Mouse (Mus musculus) spleen, adult 12 weeks (tissue): Measurements from ENCODE around the gene Rps2.
"Not testable (repeated sequence)": the region's sequence is repeated elsewhere in the genome, so short reads cannot be mapped to it uniquely, and the experiment has no call there.

Experiments used
- DNase-seq: peaks from one replicate; pipeline ENCODE4 v3.0.0; 2022; ENCODE audit warnings: low spot score

The Rps2 gene

GRCm38 (mm10) chr17:24705821-24706220 lies 12.1 kb upstream of the Rps2 start:
- DNase-seq = no peak

- DNase-seq = peak; percentile 88
These were observed 10.7 kb upstream of the Rps2 start, which contains the start of gene Tbl3 for GRCm38 (mm10) chr17:24706982-24707800. Gene Tbl3 (minus strand): TSS chr17:24707660.

DNA sequence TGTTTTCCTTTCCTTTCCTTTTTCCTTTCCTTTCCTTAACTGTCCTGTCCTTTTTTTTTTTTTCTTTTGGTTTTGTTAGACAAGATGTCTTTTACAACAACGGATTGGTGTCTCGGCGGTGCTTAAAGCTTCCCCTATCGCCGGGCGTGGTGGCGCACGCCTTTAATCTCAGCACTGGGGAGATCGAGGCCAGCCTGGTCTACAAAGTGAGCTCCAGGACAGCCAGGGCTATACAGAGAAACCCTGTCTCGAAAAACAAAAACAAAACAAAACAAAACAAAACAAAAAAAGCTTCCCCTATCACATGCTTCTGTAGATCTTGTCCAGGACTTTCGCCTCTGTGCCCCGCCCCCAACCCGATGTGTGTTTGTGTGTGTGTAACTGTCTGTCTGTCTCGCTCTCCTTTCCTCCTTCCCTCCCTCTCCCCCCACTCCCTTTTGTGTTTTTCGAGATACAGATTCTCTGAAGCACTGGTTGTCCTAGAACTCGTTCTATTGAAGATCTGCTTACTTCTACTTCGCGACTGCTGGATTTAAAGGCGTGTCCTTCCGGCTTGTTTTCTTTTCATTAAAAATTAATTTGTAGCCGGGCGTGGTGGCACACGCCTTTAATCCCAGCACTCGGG lies 10.0 kb upstream of the Rps2 start:
- DNase-seq = no peak

- no peak for DNase-seq
These were observed 9.3 kb upstream of the Rps2 start for GRCm38 (mm10) chr17:24708646-24709045.

- no peak for DNase-seq
These were observed 2.4 kb upstream of the Rps2 start for GRCm38 (mm10) chr17:24715556-24715955.

DNA sequence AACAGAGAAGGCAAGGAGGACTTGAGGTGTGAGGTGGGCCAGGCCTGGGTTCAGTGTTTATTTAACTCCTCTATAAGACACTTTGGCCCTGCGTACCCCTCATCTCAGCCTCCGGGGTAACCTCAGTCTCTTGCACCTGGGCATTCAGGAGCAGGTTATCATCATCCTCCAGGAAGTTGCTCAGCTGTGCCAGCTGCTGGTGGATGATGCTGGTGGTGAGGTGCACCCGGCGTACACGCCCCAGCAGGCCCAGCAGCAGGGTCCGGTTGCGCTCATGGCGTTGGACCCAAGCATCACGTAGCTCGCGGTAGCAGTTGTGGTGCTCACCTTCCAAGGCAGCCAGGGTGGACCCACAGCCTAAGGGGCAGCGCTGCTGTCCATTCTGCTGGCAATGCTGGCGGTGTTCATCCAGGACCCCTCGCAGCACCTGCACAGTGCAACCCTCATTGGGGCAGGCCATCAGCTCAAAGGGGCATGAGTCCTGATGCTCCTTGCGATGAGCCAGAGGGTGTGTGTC lies 1.7 kb upstream of the Rps2 start:
- DNase-seq = no peak

DNA sequence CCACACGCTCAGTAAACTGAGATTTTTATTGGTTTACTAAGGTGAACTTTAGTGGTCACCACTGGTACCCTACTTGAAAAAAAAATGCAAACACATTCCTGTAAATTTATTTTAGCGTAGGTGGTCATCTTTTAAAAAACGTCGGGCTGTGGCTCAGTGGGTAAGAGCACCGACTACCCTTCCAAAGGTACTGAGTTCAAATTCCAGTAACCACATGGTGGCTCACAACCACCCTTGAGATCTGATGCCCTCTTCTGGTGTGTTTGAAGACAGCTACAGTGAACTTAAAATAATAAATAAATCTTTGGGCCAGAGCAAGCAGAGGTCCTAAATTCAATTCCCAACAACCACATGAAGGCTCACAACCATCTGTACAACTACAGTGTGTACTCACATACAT lies 1.0 kb downstream of the Rps2 start:
- DNase-seq = not testable (repeated sequence)

GRCm38 (mm10) chr17:24719494-24720222 lies 1.7 kb downstream of the Rps2 start:
- DNase-seq = peak; percentile 92

- not testable (repeated sequence) for DNase-seq
These were observed 2.7 kb downstream of the Rps2 start for GRCm38 (mm10) chr17:24720616-24721015.

- DNase-seq = not testable (repeated sequence)
These were observed 3.6 kb downstream of the Rps2 start for GRCm38 (mm10) chr17:24721383-24721955.

DNA sequence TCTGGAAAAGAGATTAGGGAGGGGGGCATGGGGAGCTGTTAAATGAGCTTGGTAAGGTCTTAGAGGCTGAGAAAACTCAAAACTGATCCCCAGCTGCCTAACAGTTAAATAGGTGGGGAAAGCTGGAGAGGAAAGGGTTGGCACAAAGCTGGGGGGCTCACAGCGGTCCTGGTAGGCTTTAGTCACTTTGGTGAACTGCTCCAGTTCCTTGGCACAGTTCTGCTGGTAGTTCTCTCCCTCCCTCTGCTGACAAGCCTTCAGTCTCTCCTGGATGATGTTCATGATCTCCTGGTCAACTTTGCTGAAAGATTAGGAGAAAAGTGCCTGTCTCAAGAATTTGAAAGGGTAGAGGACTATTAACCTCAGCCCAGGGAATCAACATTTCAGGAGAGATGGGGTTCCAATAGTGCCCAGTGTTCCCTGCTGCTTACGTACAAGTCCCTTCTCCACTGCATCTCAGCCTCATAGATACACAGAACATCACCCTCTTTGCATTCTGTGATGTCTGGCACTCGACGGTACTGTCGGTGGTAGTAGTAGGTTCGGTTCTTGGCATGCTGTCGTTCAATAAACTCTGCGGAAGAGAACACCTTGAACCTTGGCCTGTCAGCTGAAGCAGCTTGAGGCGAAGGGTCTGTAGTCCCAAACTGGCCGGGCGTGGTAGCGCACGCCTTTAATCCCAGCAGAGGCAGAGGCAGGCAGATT lies 4.5 kb downstream of the Rps2 start:
- DNase-seq = no peak

- no peak for DNase-seq
These were observed 5.4 kb downstream of the Rps2 start for GRCm38 (mm10) chr17:24723122-24723880.

- DNase-seq = no peak
These were observed 5.9 kb downstream of the Rps2 start for GRCm38 (mm10) chr17:24723881-24724180.

DNA sequence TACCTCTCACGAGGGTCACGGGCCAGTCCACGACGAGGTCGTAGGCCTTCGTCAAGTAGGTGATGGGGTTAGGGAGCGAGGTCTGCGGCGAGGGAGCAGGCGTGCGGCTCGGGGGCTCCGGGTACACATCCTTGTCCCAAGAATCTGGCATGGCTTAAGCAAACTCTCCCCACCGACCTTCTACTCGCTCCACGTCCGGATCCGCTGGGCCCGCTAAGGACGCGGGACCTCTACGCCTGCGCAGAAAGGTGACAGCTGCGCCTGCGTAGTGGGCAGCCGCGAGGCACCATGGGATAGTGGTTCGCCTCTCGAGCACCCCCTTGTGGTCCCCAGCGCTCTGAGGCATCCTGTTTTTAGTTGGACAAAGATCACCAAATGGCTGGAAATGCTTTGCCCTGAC lies 6.3 kb downstream of the Rps2 start, which contains the start of gene Ndufb10:
Gene Ndufb10 (minus strand): TSS at position 295 of the 400 bp plus-strand sequence.
- peak; percentile 93 for DNase-seq

DNA sequence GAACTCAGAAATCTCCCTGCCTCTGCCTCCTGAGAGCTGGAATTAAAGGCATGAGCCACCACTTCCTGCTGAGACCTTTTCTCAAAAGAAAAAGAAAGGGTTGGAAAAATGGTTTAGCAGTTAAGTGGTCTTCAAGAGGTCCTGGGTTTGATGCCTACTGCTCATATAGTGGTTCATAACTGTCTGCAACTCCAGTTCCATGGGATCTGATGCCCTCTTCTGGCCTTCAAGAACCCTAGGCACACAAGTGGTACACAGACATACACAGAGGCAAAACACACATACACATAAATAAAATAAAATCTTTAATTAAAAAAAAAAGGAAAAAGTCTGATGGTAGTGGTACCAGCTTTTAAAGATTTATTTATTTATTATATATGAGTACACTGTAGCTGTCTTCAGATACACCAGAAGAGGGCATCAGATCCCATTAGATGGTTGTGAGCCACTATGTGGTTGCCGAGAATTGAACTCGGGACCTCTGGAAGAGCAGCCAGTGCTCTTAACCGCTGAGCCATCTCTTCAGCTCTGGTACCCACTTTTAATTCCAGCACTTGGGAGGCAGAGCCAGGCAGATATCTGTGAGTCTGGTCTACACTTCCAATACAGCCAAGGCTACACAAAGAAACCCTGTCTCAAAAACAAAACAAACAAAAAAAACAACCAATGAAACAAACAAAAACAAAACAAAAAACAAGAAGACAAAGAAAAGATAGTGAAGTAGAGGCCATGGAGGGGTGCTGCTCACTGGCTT lies 7.9 kb downstream of the Rps2 start:
- DNase-seq = no peak

DNA sequence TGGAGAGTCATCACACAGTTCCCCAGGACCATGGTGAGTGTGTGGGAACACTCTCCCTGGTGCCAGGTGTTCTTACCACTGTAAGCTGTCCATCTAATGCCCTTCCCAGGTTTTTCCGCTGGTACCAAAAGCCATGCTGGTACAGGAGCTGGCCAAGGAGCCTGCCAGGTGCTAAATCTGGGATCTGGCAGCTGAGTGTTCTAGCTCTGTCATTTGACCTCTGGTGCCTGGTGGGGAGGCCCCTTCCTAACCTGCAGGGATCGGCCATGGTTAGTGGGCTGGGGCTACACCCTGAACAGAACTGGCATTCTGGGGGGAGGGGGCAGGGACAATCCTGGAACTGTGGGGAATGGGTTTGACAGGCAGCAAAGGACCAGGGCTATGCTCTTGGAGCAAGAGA lies 9.7 kb downstream of the Rps2 start, which contains the start of gene Rpl3l:
Gene Rpl3l (plus strand): TSS at position 203 of the 400 bp plus-strand sequence.
- no peak for DNase-seq

GRCm38 (mm10) chr17:24728184-24728583 lies 10.3 kb downstream of the Rps2 start:
- no peak for DNase-seq

- DNase-seq = no peak
These were observed 11.2 kb downstream of the Rps2 start for GRCm38 (mm10) chr17:24729067-24729466.

- no peak for DNase-seq
These were observed 12.9 kb downstream of the Rps2 start for GRCm38 (mm10) chr17:24730787-24731186.
